Mouse (Mus musculus): Measurements from ENCODE around the gene Nrsn2. TPM values are rescaled to one million over a fixed set of nuclear protein-coding genes. Genes with fewer than 3 reads are reported as not detected.
"Not testable (repeated sequence)": the region's sequence is repeated elsewhere in the genome, so short reads cannot be mapped to it uniquely, and the experiment has no call there.

The Nrsn2 gene
- polyA plus RNA-seq, 1 experiment from 2014 or later, result 51.0 TPM

- peaks cover 31% of the 10 kb centered on the region for H3K4me1 ChIP-seq
- ATAC-seq (replicated peaks), result no peak
- H3K4me3 ChIP-seq, result no peak overlapping the region
- H3K27ac ChIP-seq, result no peak overlapping the region
- no peaks in the 10 kb centered on the region for H3K36me3 ChIP-seq (replicated peaks)
- H3K9me3 ChIP-seq, result no peaks in the 10 kb centered on the region
- WGBS, result 68% methylated on average over 4 of the region's 4 CpGs
- no peaks in the 10 kb centered on the region for H3K27me3 ChIP-seq (replicated peaks)
- no peak overlapping the region for H3K9ac ChIP-seq
- H3K4me2 ChIP-seq, result no peak overlapping the region
Measured at GRCm38 (mm10) chr2:152372661-152373060, 3.8 kb downstream of the Nrsn2 start.

DNA sequence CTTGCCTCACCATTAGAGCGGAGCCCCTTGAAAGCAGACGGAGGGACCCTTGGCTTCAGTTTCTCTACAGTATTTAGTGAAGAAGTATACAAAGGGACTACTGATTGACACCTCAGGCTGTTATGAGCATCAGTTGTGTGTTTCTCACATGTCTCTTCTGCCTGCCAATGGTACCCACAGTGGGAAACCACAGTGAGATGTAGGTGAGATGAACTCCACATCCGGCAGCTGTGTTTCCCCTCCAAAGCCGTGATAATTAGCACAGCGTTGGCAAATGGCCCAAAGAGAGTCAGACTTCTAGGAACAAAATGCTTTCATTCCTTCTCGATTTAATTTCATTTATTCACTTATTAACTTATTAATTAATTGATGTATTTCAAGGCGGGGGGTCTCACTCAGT, 4.3 kb downstream of the Nrsn2 start:
- H3K4me2 ChIP-seq, result no peak overlapping the region
- WGBS, result 82% methylated on average over 7 of the region's 7 CpGs
- no peaks in the 10 kb centered on the region for H3K9me3 ChIP-seq
- H3K4me1 ChIP-seq, result peaks cover 30% of the 10 kb centered on the region
- H3K27me3 ChIP-seq (replicated peaks), result no peaks in the 10 kb centered on the region
- H3K4me3 ChIP-seq, result no peak overlapping the region
- no peak overlapping the region for H3K27ac ChIP-seq
- no peaks in the 10 kb centered on the region for H3K36me3 ChIP-seq (replicated peaks)
- ATAC-seq (replicated peaks), result no peak
- no peak overlapping the region for H3K9ac ChIP-seq

GRCm38 (mm10) chr2:152368532-152369140, 7.8 kb downstream of the Nrsn2 start:
- no peak overlapping the region for H3K4me3 ChIP-seq
- H3K4me2 ChIP-seq, result peak overlapping the region; percentile 4
- H3K4me1 ChIP-seq, result peaks cover 3% of the 10 kb centered on the region; the same call in 1 of the 2 replicates
- 0 out of 2 replicates have a peak, but pooled peaks have one; percentile 9 for ATAC-seq (replicated peaks)
- no peaks in the 10 kb centered on the region for H3K9me3 ChIP-seq
- H3K9ac ChIP-seq, result no peak overlapping the region
- H3K27me3 ChIP-seq (replicated peaks), result no peaks in the 10 kb centered on the region
- 30% methylated on average over 14 of the region's 14 CpGs for WGBS
- no peaks in the 10 kb centered on the region for H3K36me3 ChIP-seq (replicated peaks)
- H3K27ac ChIP-seq, result no peak overlapping the region

GRCm38 (mm10) chr2:152367917-152368316, 8.5 kb downstream of the Nrsn2 start:
- Histone ChIP-seq H3K27ac (no peak overlapping the region), H3K4me2 (no peak overlapping the region), H3K9me3 (no peaks in the 10 kb centered on the region), H3K27me3 (replicated peaks) (no peaks in the 10 kb centered on the region), H3K4me1 (peaks cover 6% of the 10 kb centered on the region; the same call in 1 of the 2 replicates), H3K36me3 (replicated peaks) (no peaks in the 10 kb centered on the region), H3K4me3 (no peak overlapping the region), H3K9ac (no peak overlapping the region)
- 85% methylated on average over 5 of the region's 5 CpGs for WGBS
- ATAC-seq (replicated peaks), result no peak

DNA sequence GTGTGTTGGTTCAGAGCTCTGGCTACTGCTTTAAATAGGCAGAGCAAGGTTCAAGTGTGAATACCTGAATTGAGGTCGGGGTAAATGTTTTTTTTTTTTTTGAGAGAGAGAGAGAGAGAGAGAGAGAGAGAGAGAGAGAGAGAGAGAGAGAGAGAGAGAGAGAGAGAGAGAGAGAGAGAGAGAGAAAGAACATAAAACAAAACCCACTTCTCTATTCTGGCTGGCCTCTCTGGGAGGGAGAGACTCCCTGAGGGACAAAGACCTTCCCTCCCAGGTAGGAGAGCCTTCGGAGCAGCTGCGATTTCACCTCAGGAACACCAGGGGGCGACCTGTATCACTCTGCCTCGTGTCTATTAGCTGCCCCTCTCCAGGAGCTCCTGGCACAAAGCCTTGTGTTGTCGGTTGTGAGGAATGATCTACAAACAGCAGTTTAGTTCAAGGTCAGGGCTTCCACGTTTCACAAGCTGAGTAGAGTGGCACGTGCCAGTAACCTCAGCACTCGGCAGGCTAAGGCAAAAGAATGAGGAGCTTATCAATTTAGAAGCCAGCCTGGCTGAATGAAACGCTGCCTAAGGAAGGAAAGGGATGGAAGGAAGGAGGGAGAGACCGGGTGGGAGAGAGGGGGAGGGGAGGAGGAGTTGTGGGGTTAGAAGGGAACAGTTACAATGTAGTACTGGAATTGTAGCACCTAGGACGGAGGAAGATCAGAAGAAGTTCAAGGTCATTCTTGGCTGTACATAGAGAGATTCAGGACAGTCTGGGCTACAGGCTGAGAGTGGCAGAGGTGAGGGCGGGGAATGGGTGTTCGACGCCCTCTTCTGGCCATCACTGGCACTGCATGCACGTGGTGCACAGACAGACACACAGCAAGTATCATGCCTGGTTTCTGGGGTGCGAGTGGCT, 12.9 kb downstream of the Nrsn2 start:
- H3K36me3 ChIP-seq (replicated peaks), result no peaks in the 10 kb centered on the region
- H3K9me3 ChIP-seq, result no peaks in the 10 kb centered on the region
- peak; percentile 69 for ATAC-seq (replicated peaks)
- H3K9ac ChIP-seq, result no peak overlapping the region
- H3K4me3 ChIP-seq, result 0 out of 2 replicates have a peak overlapping the region, but pooled peaks have one; percentile 2
- WGBS, result 10% methylated on average over 17 of the region's 17 CpGs
- peaks cover 6% of the 10 kb centered on the region; the same call in 1 of the 2 replicates for H3K4me1 ChIP-seq
- peak overlapping the region; percentile 33 for H3K4me2 ChIP-seq
- H3K27me3 ChIP-seq (replicated peaks), result no peaks in the 10 kb centered on the region
- peak overlapping the region; percentile 67 for H3K27ac ChIP-seq

GRCm38 (mm10) chr2:152361193-152361592, 15.2 kb downstream of the Nrsn2 start:
- WGBS, result 91% methylated on average over 8 of the region's 8 CpGs

GRCm38 (mm10) chr2:152360271-152360775, 16.1 kb downstream of the Nrsn2 start:
- H3K9ac ChIP-seq, result no peak overlapping the region
- H3K4me2 ChIP-seq, result no peak overlapping the region
- H3K9me3 ChIP-seq, result no peaks in the 10 kb centered on the region
- H3K27ac ChIP-seq, result no peak overlapping the region
- no peak for ATAC-seq (replicated peaks)
- no peaks in the 10 kb centered on the region for H3K36me3 ChIP-seq (replicated peaks)
- 52% methylated on average over 7 of the region's 7 CpGs for WGBS
- H3K4me3 ChIP-seq, result no peak overlapping the region
- no peaks in the 10 kb centered on the region for H3K27me3 ChIP-seq (replicated peaks)
- H3K4me1 ChIP-seq, result peaks cover 6% of the 10 kb centered on the region; the same call in 1 of the 2 replicates

More at GRCm38 (mm10) chr2:152361193-152361592, 15.2 kb downstream of the Nrsn2 start:
- Histone ChIP-seq H3K4me1 (peaks cover 6% of the 10 kb centered on the region; the same call in 1 of the 2 replicates), H3K4me2 (no peak overlapping the region), H3K27ac (no peak overlapping the region), H3K27me3 (replicated peaks) (no peaks in the 10 kb centered on the region), H3K36me3 (replicated peaks) (no peaks in the 10 kb centered on the region), H3K4me3 (no peak overlapping the region), H3K9ac (no peak overlapping the region), H3K9me3 (no peaks in the 10 kb centered on the region)
- no peak for ATAC-seq (replicated peaks)

- H3K27me3 ChIP-seq (replicated peaks), result no peaks in the 10 kb centered on the region
- no peaks in the 10 kb centered on the region for H3K36me3 ChIP-seq (replicated peaks)
- ATAC-seq (replicated peaks), result no peak
- no peak overlapping the region for H3K4me2 ChIP-seq
- 82% methylated on average over 5 of the region's 5 CpGs for WGBS
- H3K4me1 ChIP-seq, result peaks cover 6% of the 10 kb centered on the region; the same call in 1 of the 2 replicates
- no peaks in the 10 kb centered on the region for H3K9me3 ChIP-seq
- no peak overlapping the region for H3K9ac ChIP-seq
- H3K27ac ChIP-seq, result no peak overlapping the region
- no peak overlapping the region for H3K4me3 ChIP-seq
Measured at GRCm38 (mm10) chr2:152359616-152360015, 16.8 kb downstream of the Nrsn2 start.

DNA sequence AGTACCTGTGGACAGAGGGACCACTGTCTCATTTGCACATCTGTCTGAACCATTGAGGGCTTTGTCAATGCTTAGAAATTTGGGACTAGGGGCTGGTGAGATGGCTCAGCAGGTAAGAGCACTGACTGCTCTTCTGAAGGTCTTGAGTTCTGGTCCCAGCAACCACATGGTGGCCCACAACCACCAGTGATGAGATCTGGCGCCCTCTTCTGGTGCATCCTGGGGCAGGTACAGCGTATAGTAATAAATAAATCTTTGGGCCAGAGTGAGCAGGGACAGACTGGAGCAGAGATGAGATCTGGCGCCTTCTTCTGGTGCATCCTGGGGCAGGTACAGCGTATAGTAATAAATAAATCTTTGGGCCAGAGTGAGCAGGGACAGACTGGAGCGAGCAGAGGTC, 17.5 kb downstream of the Nrsn2 start:
- not testable (repeated sequence) for H3K9me3 ChIP-seq; H3K4me3 ChIP-seq; ATAC-seq (replicated peaks); H3K27ac ChIP-seq; H3K4me2 ChIP-seq; H3K27me3 ChIP-seq (replicated peaks); H3K4me1 ChIP-seq; H3K36me3 ChIP-seq (replicated peaks); H3K9ac ChIP-seq
- WGBS, result 72% methylated on average over 5 of the region's 5 CpGs

DNA sequence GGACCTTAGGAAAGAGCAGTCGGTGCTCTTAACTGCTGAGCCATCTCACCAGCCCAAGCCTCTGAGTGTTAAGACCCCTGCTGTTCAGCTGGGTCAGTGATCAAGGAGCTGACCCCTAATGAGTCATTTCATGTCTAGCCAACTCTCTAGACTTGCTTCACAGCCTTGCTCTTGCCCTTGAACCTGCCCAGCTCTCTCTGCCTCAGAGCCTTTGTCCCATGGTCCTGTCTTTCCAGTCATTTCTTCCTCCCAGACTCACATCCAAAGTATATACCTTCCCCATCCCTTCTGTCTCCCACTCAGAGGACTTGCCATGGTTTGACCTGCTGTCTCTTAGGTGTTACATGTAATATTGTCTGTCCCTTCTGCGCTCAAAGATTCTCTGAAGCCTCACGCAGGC, 19.2 kb downstream of the Nrsn2 start:
- Histone ChIP-seq H3K36me3 (replicated peaks) (no peaks in the 10 kb centered on the region), H3K9ac (no peak overlapping the region), H3K4me1 (no peaks in the 10 kb centered on the region), H3K27me3 (replicated peaks) (no peaks in the 10 kb centered on the region), H3K4me2 (no peak overlapping the region), H3K27ac (no peak overlapping the region), H3K9me3 (no peaks in the 10 kb centered on the region), H3K4me3 (no peak overlapping the region)
- ATAC-seq (replicated peaks), result no peak
- 83% methylated on average over 3 of the region's 3 CpGs for WGBS

GRCm38 (mm10) chr2:152349842-152350540, 26.4 kb downstream of the Nrsn2 start:
- no peaks in the 10 kb centered on the region for H3K36me3 ChIP-seq (replicated peaks)
- no peak overlapping the region for H3K27ac ChIP-seq
- no peaks in the 10 kb centered on the region for H3K9me3 ChIP-seq
- H3K4me1 ChIP-seq, result no peaks in the 10 kb centered on the region
- ATAC-seq (replicated peaks), result no peak
- H3K9ac ChIP-seq, result no peak overlapping the region
- no peaks in the 10 kb centered on the region for H3K27me3 ChIP-seq (replicated peaks)
- H3K4me3 ChIP-seq, result no peak overlapping the region
- 85% methylated on average over 8 of the region's 8 CpGs for WGBS
- H3K4me2 ChIP-seq, result no peak overlapping the region

DNA sequence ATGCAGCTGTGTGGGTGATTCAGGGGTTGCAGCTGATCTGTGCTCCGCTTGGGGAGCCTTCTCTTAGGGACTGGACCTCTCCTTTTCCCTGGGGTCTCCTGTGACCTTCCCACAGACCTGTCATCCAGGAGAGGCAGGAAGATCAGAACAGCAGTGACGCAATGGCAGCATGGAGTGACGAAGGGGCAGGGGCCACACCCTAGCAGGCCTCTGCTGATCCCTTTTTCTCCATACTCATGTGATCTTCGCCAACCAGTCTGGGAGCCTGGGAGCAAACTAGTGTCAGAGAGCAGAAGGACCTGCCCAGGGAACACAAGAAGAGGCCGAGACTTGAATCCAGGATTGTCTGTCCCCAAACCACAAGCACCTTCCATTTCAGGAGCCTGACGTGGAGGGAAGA, 27.2 kb downstream of the Nrsn2 start:
- no peaks in the 10 kb centered on the region for H3K27me3 ChIP-seq (replicated peaks)
- H3K4me3 ChIP-seq, result no peak overlapping the region
- H3K4me2 ChIP-seq, result no peak overlapping the region
- H3K27ac ChIP-seq, result no peak overlapping the region
- no peaks in the 10 kb centered on the region for H3K9me3 ChIP-seq
- no peak overlapping the region for H3K9ac ChIP-seq
- H3K4me1 ChIP-seq, result peaks cover 5% of the 10 kb centered on the region
- 86% methylated on average over 6 of the region's 6 CpGs for WGBS
- no peak for ATAC-seq (replicated peaks)
- no peaks in the 10 kb centered on the region for H3K36me3 ChIP-seq (replicated peaks)
